Mouse (Mus musculus) ES-E14 (cell line): ENCODE results near the gene Atp6v1e2. TPM values are rescaled to one million over a fixed set of nuclear protein-coding genes. Genes with fewer than 3 reads are reported as not detected.

Experiments
- DNase-seq: peaks from one replicate; pipeline ENCODE4 v3.0.0-alpha.2; 2013; ENCODE audit warnings: low read depth, low spot score
- H3K27ac ChIP-seq: 2 replicates; pipeline ENCODE4 v1.5.1; 2012; ENCODE audit warnings: low read depth, mild to moderate bottlenecking, low read length, moderate library complexity, mixed read lengths; ENCODE audit not compliant: poor library complexity, insufficient read depth, severe bottlenecking
- H3K36me3 ChIP-seq: 2 replicates; pipeline ENCODE4 v1.6.1; 2012; ENCODE audit warnings: mild to moderate bottlenecking, low read length, moderate library complexity, mixed read lengths; ENCODE audit not compliant: control insufficient read depth, poor library complexity, insufficient read depth, severe bottlenecking
- H3K4me1 ChIP-seq, 2 experiments: fragments of 150-350 bp in 1 of 2; sonication (generic) in 1 of 2; 2 replicates each; pipeline ENCODE4 v1.6.1; 2012; ENCODE audit warnings: low read length in 2 of 2, mild to moderate bottlenecking in 1 of 2, mixed read lengths in 1 of 2; ENCODE audit not compliant: control insufficient read depth in 2 of 2, insufficient read depth in 2 of 2, poor library complexity in 1 of 2
- H3K4me3 ChIP-seq, 2 experiments: fragments of 150-350 bp in 1 of 2; sonication (generic) in 1 of 2; 2 replicates each; pipeline ENCODE4 v1.5.1; 2012; ENCODE audit warnings: low read length in 2 of 2, low read depth in 1 of 2, mild to moderate bottlenecking in 1 of 2, mixed read lengths in 1 of 2; ENCODE audit not compliant: insufficient read depth in 1 of 2, poor library complexity in 1 of 2, severe bottlenecking in 1 of 2
- H3K9ac ChIP-seq: 2 replicates; pipeline ENCODE4 v1.6.1; 2012; ENCODE audit warnings: low read depth, mild to moderate bottlenecking, low read length, mixed read lengths; ENCODE audit not compliant: poor library complexity, insufficient read depth, severe bottlenecking
- H3K9me3 ChIP-seq: fragments of 150-350 bp; sonication (generic); 2 replicates; pipeline ENCODE4 v1.6.1; 2012; ENCODE audit warnings: low read depth, mild to moderate bottlenecking, low read length; ENCODE audit not compliant: control insufficient read depth, insufficient read depth
- CHD2 ChIP-seq: IDR thresholded peaks from 2 replicates; pipeline ENCODE4 v1.6.1; 2014; ENCODE audit warnings: mild to moderate bottlenecking, low read depth, low read length, inconsistent platforms
- HCFC1 ChIP-seq: IDR thresholded peaks from 2 replicates; pipeline ENCODE4 v1.6.1; 2012; ENCODE audit warnings: low read length, inconsistent platforms, borderline replicate concordance; ENCODE audit not compliant: insufficient read depth
- MAFK ChIP-seq: IDR thresholded peaks from 2 replicates; pipeline ENCODE4 v1.6.1; 2014; ENCODE audit warnings: mild to moderate bottlenecking, low read depth, low read length, inconsistent platforms; ENCODE audit not compliant: insufficient read depth
- ZC3H11A ChIP-seq: IDR thresholded peaks from 2 replicates; pipeline ENCODE4 v1.6.1; 2012; ENCODE audit warnings: low read depth, mild to moderate bottlenecking, inconsistent platforms, low read length, borderline replicate concordance
- ZNF384 ChIP-seq: IDR thresholded peaks from 2 replicates; pipeline ENCODE4 v1.6.1; 2012; ENCODE audit warnings: low read depth, low read length, inconsistent platforms
- in situ Hi-C, 2 experiments: fragments of 600-800 bp; cut with MboI; formaldehyde crosslinking; loops; one replicate each; pipeline ENCODE4 v1.15.1; 2025; ENCODE audit warnings: low sequenced_read_pairs in 2 of 2, inconsistent platforms in 1 of 2; ENCODE audit not compliant: unreplicated experiment in 2 of 2
- total RNA-seq: library from RNA; depleted of rRNA; stranded (reverse); fragments of 300-350 nt; gene quantifications from 2 replicates; pipeline ENCODE4 v1.2.3, GENCODE M21; 2012

Gene Atp6v1e2
- total RNA-seq, 1 experiment: not detected

DNA sequence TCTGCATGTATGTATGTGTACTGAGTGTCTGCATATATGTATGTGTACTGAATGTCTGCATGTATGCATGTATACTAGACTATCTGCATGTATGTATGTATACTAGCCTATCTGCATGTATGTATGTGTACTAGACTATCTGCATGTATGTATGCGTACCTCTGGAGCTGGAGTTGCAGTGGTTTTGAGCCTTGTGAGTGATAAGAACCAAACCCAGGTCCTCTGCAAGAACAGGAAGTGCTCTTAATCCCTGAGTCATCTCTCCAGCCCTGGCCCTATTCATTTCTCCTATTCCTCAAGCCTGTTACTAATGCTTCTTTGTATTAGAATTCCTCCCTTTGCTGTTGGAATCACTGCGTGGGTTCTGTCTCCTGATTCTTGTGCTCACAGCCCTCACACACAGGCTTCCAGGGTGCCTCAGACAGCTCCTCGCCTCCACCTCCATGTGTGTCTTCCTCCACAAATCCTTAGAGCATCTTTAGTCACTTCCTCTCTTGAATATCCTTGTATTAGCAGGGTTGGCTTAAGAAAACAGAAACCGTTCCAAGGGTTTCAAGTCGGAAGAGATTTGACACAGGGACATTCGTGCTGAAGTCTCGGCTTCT is 34.6 kb downstream of the Atp6v1e2 start:
- no peak overlapping the region for H3K9ac ChIP-seq

DNA sequence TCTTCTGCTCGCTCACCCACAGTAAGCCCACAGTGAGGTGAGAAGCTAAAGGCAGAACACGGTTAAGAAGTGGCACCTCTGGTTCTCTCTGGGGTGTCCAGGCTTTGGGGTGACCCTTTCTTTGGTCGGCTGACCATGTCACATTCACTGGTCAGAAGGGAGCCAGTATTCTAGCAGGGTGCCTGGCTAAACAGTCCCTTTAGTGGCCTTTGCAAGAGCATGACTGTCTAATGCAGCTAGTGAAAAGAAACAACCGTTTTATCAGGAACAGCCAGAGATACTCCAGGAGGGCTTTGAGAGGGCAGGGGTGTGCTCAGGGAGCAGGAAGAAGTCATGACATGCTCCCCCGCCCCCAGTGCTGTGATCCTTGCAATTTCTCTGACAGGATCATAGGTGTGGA is 36.4 kb downstream of the Atp6v1e2 start:
- in situ Hi-C loops: loop anchor here (10.0 to 25.0 kb wide), 2 partner anchors 134 to 326 kb away; no protein-coding TSS in a partner anchor

More for the DNA sequence above, 34.6 kb downstream of the Atp6v1e2 start:
- no peaks in the 10 kb centered on the region for H3K9me3 ChIP-seq
- no peak overlapping the region for H3K27ac ChIP-seq
- no peaks in the 10 kb centered on the region for H3K36me3 ChIP-seq
- no peak for TF ChIP-seq HCFC1
- no peak for TF ChIP-seq CHD2
- TF ChIP-seq ZNF384: no peak
- TF ChIP-seq MAFK: no peak
- no peak for TF ChIP-seq ZC3H11A
- no peak overlapping the region for H3K4me3 ChIP-seq
- no peak for DNase-seq
- H3K4me1 ChIP-seq: no peaks in the 10 kb centered on the region
- in situ Hi-C loops: loop anchor here (10.0 to 25.0 kb wide), 2 partner anchors 132 to 324 kb away; no protein-coding TSS in a partner anchor

DNA sequence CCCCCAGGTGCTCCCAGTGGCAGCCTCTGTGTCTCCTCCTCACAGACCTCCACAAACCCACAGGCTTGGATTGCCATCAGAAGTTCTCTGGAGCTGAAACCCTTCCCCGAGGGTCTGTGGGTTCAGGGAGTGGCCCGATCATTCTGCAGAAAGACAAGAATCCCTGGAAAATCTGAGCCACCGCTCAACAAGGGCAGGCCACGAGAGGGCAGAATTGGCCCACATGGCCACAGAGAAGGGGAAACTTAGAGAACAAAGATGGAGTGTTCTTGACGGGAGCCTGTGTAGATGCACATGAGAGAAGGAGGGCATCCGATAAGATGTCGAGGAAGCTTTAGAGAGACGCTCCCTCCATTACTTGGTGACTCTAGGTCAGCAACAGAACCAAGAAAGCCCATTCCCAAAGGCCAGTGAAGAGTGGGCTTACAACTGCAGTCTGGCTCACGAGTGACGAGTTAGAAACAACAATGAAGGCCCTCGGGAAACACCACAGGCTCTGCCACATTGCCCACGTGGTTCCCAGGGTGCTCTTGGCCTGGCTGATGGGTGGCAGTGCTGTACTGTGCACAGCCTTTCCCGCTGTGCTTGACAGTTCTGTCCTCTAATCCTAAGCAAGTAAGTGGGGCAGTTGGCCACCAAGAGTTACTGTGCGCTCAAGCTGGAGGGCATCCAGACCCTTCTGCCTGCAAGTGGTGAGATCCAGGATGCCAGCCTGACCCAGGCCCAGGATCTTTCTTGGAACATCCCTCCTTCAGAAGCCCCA is 37.8 kb downstream of the Atp6v1e2 start:
- no peaks in the 10 kb centered on the region for H3K9me3 ChIP-seq
- H3K36me3 ChIP-seq: no peaks in the 10 kb centered on the region
- H3K4me3 ChIP-seq: no peak overlapping the region
- no peak for DNase-seq
- in situ Hi-C loops: loop anchor here (5.0 to 25.0 kb wide), 4 partner anchors 135 to 428 kb away; no protein-coding TSS in a partner anchor
- no peaks in the 10 kb centered on the region for H3K4me1 ChIP-seq
- TF ChIP-seq HCFC1: no peak
- 0 out of 2 replicates have a peak, but pooled peaks have one; percentile 39 for TF ChIP-seq ZC3H11A
- no peak for TF ChIP-seq CHD2
- TF ChIP-seq ZNF384: no peak
- TF ChIP-seq MAFK: no peak
- H3K27ac ChIP-seq: no peak overlapping the region
- no peak overlapping the region for H3K9ac ChIP-seq

More for the DNA sequence above, 36.4 kb downstream of the Atp6v1e2 start:
- no peak for DNase-seq
- Histone ChIP-seq H3K4me3 (no peak overlapping the region), H3K9ac (no peak overlapping the region), H3K9me3 (no peaks in the 10 kb centered on the region), H3K36me3 (no peaks in the 10 kb centered on the region), H3K27ac (no peak overlapping the region), H3K4me1 (no peaks in the 10 kb centered on the region)
- TF ChIP-seq ZC3H11A: no peak
- TF ChIP-seq HCFC1: no peak
- TF ChIP-seq MAFK: no peak
- TF ChIP-seq ZNF384: no peak
- no peak for TF ChIP-seq CHD2

DNA sequence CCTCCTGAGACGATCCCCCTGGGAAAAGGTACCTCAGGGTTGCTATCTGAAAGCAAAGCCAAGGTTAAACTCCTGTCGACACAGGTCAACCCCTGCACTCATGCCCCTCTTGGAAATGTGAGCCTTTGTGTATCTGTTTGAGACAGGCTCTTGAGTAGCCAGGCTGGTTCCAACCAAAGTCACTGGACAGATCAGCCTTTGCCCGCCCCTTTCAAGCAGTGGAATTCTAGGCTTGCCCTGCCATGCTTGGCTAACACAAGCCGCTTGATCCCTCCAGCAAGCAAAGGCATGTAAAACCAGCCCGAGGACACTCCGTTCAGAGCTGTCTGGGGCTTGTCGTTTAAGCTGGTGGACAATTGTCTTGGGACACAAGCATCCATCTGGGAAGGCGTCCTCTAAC is 39.4 kb downstream of the Atp6v1e2 start:
- no peaks in the 10 kb centered on the region for H3K36me3 ChIP-seq
- H3K27ac ChIP-seq: no peak overlapping the region
- no peaks in the 10 kb centered on the region for H3K9me3 ChIP-seq
- no peak overlapping the region for H3K4me3 ChIP-seq
- TF ChIP-seq MAFK (no peak), ZC3H11A (no peak), ZNF384 (no peak), HCFC1 (no peak), CHD2 (no peak)
- no peak for DNase-seq
- no peaks in the 10 kb centered on the region for H3K4me1 ChIP-seq
- in situ Hi-C loops: loop anchor here (5.0 to 25.0 kb wide), 3 partner anchors 329 to 426 kb away; no protein-coding TSS in a partner anchor
- no peak overlapping the region for H3K9ac ChIP-seq
